Mouse (Mus musculus) inflammation-experienced regulatory T-cells, adult 6 months (primary cell): Measurements from ENCODE around the gene Foxe3. TPM values are rescaled to one million over a fixed set of nuclear protein-coding genes. Genes with fewer than 3 reads are reported as not detected.

Experiments used
- polyA plus RNA-seq, 3 experiments: library from polyadenylated mRNA; unstranded; fragments of 100-300 nt; shearing (Covaris generic); gene quantifications; one replicate each; pipeline ENCODE4 v1.2.1; 2017

Gene Foxe3
- polyA plus RNA-seq, 3 experiments from 2014 or later, result not detected

Other genes with a start within 250 kb of the Foxe3 start
- gene Gm12830, start 104.3 kb downstream of the Foxe3 start, polyA plus RNA-seq, result not detected
- gene Foxd2, start 17.1 kb downstream of the Foxe3 start, polyA plus RNA-seq, result under 1 TPM in 2 of 3 experiments, not detected in 1; 0.23 to 0.26 TPM
- 100 to 1,000 TPM in 1 of 3 experiments, 10 to 100 TPM in 2; 47.5 to 119 (median 55.1) TPM for gene Cmpk1, start 61.2 kb upstream of the Foxe3 start, polyA plus RNA-seq
- 10 to 100 TPM in 1 of 3 experiments, 1 to 10 TPM in 1, under 1 TPM in 1; 0.70 to 13.9 (median 1.4) TPM for gene Stil, start 74.1 kb upstream of the Foxe3 start, polyA plus RNA-seq
- gene Tal1, start 130.4 kb upstream of the Foxe3 start, polyA plus RNA-seq, result not detected
- gene Pdzk1ip1, start 162.7 kb upstream of the Foxe3 start, polyA plus RNA-seq, result 10 to 100 TPM in 2 of 3 experiments, 1 to 10 TPM in 1; 9.1 to 42.2 (median 33.9) TPM
- under 1 TPM in 2 of 3 experiments, not detected in 1; 0.09 to 0.16 TPM for gene Cyp4x1, start 208.3 kb upstream of the Foxe3 start, polyA plus RNA-seq